In the genomic region with DNA sequence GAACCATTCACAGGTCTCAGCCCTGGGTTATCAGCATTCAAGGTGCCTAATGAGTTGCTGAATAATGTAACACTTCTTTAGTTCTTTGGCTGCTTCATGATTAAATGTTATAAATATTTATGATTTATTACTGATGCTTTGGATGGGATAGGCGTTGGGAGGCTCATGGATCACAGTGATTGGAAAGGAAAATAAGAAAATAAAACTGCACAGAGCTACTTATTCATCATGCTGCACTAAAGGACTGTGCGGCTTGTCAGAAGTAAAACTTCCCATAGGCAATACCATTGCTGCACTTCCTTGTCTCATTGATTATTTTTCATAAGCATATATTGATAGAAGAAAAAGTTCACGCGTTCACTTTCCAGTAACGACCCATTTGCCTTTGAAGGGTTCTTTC, we compare ENCODE assay signal across 16 mouse cellular contexts.
DNase-seq lines count a peak whose midpoint lies in the region; ATAC-seq lines count a peak whose summit lies in the region.
"Had no signal": no experiment of that assay in that cellular context is flagged by ENCODE, and none has a peak within 500 bp of the region (broad histone marks: within the 10 kb centered on the region; RNA-seq: fewer than 3 reads in every experiment).

No protein-coding gene starts in this region.

- no peak overlapping the region for H3K9ac ChIP-seq in forebrain, embryonic 14.5 days (ENCODE audit: low read length)
- H3K9ac ChIP-seq in forebrain, embryonic 12.5 days = no peak overlapping the region
- no peak overlapping the region for H3K9ac ChIP-seq in hindbrain, embryonic 13.5 days
- no peak overlapping the region for H3K9ac ChIP-seq in neural tube, embryonic 13.5 days
- H3K9ac ChIP-seq: embryonic facial prominence, embryonic 13.5 days; heart, embryonic 12.5 days had no signal

- no peak overlapping the region for H3K27ac ChIP-seq in forebrain, embryonic 14.5 days (ENCODE audit: low read depth, low read length)
- H3K27ac ChIP-seq in forebrain, embryonic 12.5 days = no peak overlapping the region
- peak overlapping the region; percentile 64 for H3K27ac ChIP-seq in hindbrain, embryonic 13.5 days
- H3K27ac ChIP-seq in hindbrain, embryonic 10.5 days = no peak overlapping the region
- H3K27ac ChIP-seq in neural tube, embryonic 13.5 days (replicated peaks) = peak overlapping the region; percentile 68
- H3K27ac ChIP-seq: embryonic facial prominence, embryonic 13.5 days had no signal

- peaks cover 18% of the 10 kb centered on the region for H3K4me1 ChIP-seq in forebrain, embryonic 14.5 days (ENCODE audit: control insufficient read depth, insufficient read depth, low read length)
- H3K4me1 ChIP-seq in forebrain, embryonic 12.5 days = peaks cover 12% of the 10 kb centered on the region
- H3K4me1 ChIP-seq in hindbrain, embryonic 13.5 days (replicated peaks) = peaks cover 16% of the 10 kb centered on the region; the same call in 1 of the 2 replicates
- H3K4me1 ChIP-seq in hindbrain, embryonic 10.5 days (replicated peaks) = peaks cover 19% of the 10 kb centered on the region
- H3K4me1 ChIP-seq in neural tube, embryonic 13.5 days (replicated peaks) = peaks cover 14% of the 10 kb centered on the region; the same call in 1 of the 2 replicates

- WGBS in forebrain, embryonic 14.5 days = 51% methylated on average over 5 of the region's 5 CpGs
- 62% methylated on average over 5 of the region's 5 CpGs for WGBS in forebrain, embryonic 12.5 days
- 79% methylated on average over 5 of the region's 5 CpGs for WGBS in hindbrain, embryonic 13.5 days
- 92% methylated on average over 5 of the region's 5 CpGs for WGBS in hindbrain, embryonic 10.5 days
- WGBS in neural tube, embryonic 13.5 days = 81% methylated on average over 5 of the region's 5 CpGs

- no peak for ATAC-seq in forebrain, embryonic 14.5 days
- ATAC-seq in forebrain, embryonic 12.5 days (ENCODE audit: low FRiP score) = no peak
- 0 out of 2 replicates have a peak, but pooled peaks have one; percentile 52 for ATAC-seq in hindbrain, embryonic 13.5 days (ENCODE audit: low FRiP score)
- 0 out of 2 replicates have a peak, but pooled peaks have one; percentile 43 for ATAC-seq in neural tube, embryonic 13.5 days (ENCODE audit: low read depth)
- ATAC-seq: inflammation-experienced regulatory T-cells, adult 6 months; intestine, postnatal 0 days had no signal

- no peaks in the 10 kb centered on the region for H3K36me3 ChIP-seq in forebrain, embryonic 14.5 days (ENCODE audit: control insufficient read depth, insufficient read depth, low read length)
- H3K36me3 ChIP-seq in forebrain, embryonic 12.5 days (replicated peaks) = no peaks in the 10 kb centered on the region
- no peaks in the 10 kb centered on the region for H3K36me3 ChIP-seq in hindbrain, embryonic 13.5 days
- no peaks in the 10 kb centered on the region for H3K36me3 ChIP-seq in hindbrain, embryonic 10.5 days
- H3K36me3 ChIP-seq in neural tube, embryonic 13.5 days = no peaks in the 10 kb centered on the region
- H3K36me3 ChIP-seq: embryonic facial prominence, embryonic 13.5 days; heart, embryonic 12.5 days had no signal

- no peaks in the 10 kb centered on the region for H3K9me3 ChIP-seq in forebrain, embryonic 14.5 days (replicated peaks; ENCODE audit: control insufficient read depth, low read length)
- H3K9me3 ChIP-seq in forebrain, embryonic 12.5 days = no peaks in the 10 kb centered on the region
- H3K9me3 ChIP-seq in hindbrain, embryonic 13.5 days = no peaks in the 10 kb centered on the region
- H3K9me3 ChIP-seq in hindbrain, embryonic 10.5 days = no peaks in the 10 kb centered on the region
- H3K9me3 ChIP-seq in neural tube, embryonic 13.5 days = no peaks in the 10 kb centered on the region
- H3K9me3 ChIP-seq: embryonic facial prominence, embryonic 13.5 days; heart, embryonic 12.5 days had no signal

- H3K4me2 ChIP-seq in forebrain, embryonic 14.5 days (ENCODE audit: low read length) = 0 out of 2 replicates have a peak overlapping the region, but pooled peaks have one; percentile 7
- no peak overlapping the region for H3K4me2 ChIP-seq in forebrain, embryonic 12.5 days
- H3K4me2 ChIP-seq in hindbrain, embryonic 13.5 days = no peak overlapping the region
- H3K4me2 ChIP-seq in neural tube, embryonic 13.5 days = no peak overlapping the region
- H3K4me2 ChIP-seq: embryonic facial prominence, embryonic 13.5 days; heart, embryonic 12.5 days had no signal

- no peaks in the 10 kb centered on the region for H3K27me3 ChIP-seq in forebrain, embryonic 14.5 days (replicated peaks; ENCODE audit: control insufficient read depth, insufficient read depth, low read length)
- no peaks in the 10 kb centered on the region for H3K27me3 ChIP-seq in forebrain, embryonic 12.5 days
- no peaks in the 10 kb centered on the region for H3K27me3 ChIP-seq in hindbrain, embryonic 13.5 days
- H3K27me3 ChIP-seq in hindbrain, embryonic 10.5 days (ENCODE audit: insufficient read depth, poor library complexity, severe bottlenecking) = no peaks in the 10 kb centered on the region
- no peaks in the 10 kb centered on the region for H3K27me3 ChIP-seq in neural tube, embryonic 13.5 days
- H3K27me3 ChIP-seq: embryonic facial prominence, embryonic 13.5 days; heart, embryonic 12.5 days had no signal

- DNase-seq in forebrain, embryonic 14.5 days (ENCODE audit: low spot score) = no peak
- no peak for DNase-seq in hindbrain, embryonic 10.5 days (ENCODE audit: low spot score)
- DNase-seq in neural tube, embryonic 10.5 days (ENCODE audit: extremely low spot score, low spot score) = no peak
- no peak for DNase-seq in gastrocnemius, adult 8-10 months (ENCODE audit: low spot score in 2 of 2)
- DNase-seq: adrenal gland, postnatal 10 days; cerebellum, adult 11-12 months; cerebellum, adult 9-10 months; cerebellum, postnatal 25 days; gastrocnemius, postnatal 14 days had no signal

- no peak overlapping the region for H3K4me3 ChIP-seq in forebrain, embryonic 14.5 days (ENCODE audit: low read depth, low read length)
- no peak overlapping the region for H3K4me3 ChIP-seq in forebrain, embryonic 12.5 days (replicated peaks)
- no peak overlapping the region for H3K4me3 ChIP-seq in hindbrain, embryonic 13.5 days
- H3K4me3 ChIP-seq in hindbrain, embryonic 10.5 days = no peak overlapping the region
- H3K4me3 ChIP-seq in neural tube, embryonic 13.5 days = no peak overlapping the region
- H3K4me3 ChIP-seq: embryonic facial prominence, embryonic 13.5 days; heart, embryonic 12.5 days had no signal

Comparison
In these comparisons a context has a peak if more than half of its experiments do, and no peak if none do; other contexts are left out.
1. H3K27ac ChIP-seq: peak in hindbrain, embryonic 13.5 days (single experiment) and neural tube, embryonic 13.5 days (single experiment); none in forebrain, embryonic 14.5 days (single experiment), forebrain, embryonic 12.5 days (single experiment) and hindbrain, embryonic 10.5 days (single experiment).
2. ATAC-seq: peak in hindbrain, embryonic 13.5 days (single experiment) and neural tube, embryonic 13.5 days (single experiment); none in forebrain, embryonic 14.5 days (single experiment) and forebrain, embryonic 12.5 days (single experiment).